Mouse (Mus musculus) right cerebral cortex, adult 18-20 months (tissue): ENCODE data around the gene Gm37240.
"Not testable (repeated sequence)": the region's sequence is repeated elsewhere in the genome, so short reads cannot be mapped to it uniquely, and the experiment has no call there.

Experiments used
- DNase-seq: peaks from one replicate; pipeline ENCODE4 v3.0.0; 2022; ENCODE audit warnings: mixed read lengths

Gm37240 gene

GRCm38 (mm10) chr3:84649578-84650327 is 1237.6 kb downstream of the Gm37240 start:
- DNase-seq, result no peak

- not testable (repeated sequence) for DNase-seq
Observed at GRCm38 (mm10) chr3:84648069-84648468, 1239.2 kb downstream of the Gm37240 start.

GRCm38 (mm10) chr3:84647616-84648015 is 1239.7 kb downstream of the Gm37240 start:
- DNase-seq, result no peak

- no peak for DNase-seq
Observed at GRCm38 (mm10) chr3:84646331-84646845, 1240.9 kb downstream of the Gm37240 start.

GRCm38 (mm10) chr3:84646007-84646290 is 1241.4 kb downstream of the Gm37240 start:
- DNase-seq, result no peak

- no peak for DNase-seq
Observed at GRCm38 (mm10) chr3:84645156-84646006, 1241.9 kb downstream of the Gm37240 start.

DNA sequence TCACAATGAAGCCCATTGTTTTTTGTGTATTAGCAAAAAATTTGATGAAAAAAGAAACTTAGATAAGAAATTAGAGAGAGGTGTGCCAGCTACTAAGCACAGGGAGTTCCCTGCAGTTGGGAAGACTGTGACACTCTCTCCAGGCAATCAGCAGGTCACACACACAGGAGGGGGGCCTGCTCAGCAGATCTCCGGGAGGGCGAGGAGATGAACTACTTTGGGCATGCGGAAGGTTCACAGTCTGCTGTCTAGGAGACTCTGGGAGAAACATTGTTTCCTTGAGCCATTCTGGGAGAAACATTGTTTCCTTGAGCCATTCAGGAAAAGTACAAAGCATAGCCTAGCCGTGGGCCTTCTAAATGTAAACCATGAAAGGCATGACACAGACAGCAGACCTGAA is 1244.4 kb downstream of the Gm37240 start:
- no peak for DNase-seq

DNA sequence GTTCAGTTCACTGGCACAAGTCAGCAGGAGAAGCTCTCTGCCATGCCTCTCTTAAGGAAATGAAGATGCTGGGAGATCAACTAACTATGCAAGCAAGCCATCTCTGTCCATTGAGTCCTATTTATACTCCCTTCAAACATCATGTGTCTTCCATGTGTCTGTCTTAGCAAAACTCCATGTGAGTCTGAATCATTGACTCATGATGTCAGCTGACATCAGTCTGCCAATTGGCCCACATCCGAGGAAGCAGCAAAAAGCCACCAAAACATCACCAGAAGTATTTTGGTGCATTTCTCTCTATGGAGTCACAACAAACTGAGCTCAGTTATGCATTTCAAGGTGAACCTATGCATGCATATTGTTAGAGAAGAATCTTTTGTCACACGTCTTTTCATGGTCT is 1245.9 kb downstream of the Gm37240 start:
- no peak for DNase-seq

- no peak for DNase-seq
Observed at GRCm38 (mm10) chr3:84640536-84640935, 1246.8 kb downstream of the Gm37240 start.

- no peak for DNase-seq
Observed at GRCm38 (mm10) chr3:84639767-84640500, 1247.4 kb downstream of the Gm37240 start.

DNA sequence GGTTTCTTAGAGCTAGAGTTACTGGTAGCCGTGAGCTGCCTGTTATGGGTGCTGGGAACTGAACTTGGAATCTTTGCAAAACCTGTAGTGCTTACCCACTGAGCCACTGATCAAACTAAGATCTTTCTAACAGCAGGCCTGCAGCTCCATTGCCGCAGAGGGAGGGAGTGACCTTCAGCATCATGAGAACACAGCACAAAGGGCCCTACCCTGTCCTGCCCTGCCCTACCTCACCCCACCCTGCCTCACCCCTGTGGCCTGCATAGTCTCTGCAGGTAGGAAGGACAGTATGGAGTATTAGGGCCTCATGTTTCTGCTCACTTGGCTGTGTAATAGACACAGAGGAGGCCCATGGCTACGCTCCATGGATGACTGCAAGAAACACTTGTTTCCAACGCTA is 1248.5 kb downstream of the Gm37240 start:
- no peak for DNase-seq

DNA sequence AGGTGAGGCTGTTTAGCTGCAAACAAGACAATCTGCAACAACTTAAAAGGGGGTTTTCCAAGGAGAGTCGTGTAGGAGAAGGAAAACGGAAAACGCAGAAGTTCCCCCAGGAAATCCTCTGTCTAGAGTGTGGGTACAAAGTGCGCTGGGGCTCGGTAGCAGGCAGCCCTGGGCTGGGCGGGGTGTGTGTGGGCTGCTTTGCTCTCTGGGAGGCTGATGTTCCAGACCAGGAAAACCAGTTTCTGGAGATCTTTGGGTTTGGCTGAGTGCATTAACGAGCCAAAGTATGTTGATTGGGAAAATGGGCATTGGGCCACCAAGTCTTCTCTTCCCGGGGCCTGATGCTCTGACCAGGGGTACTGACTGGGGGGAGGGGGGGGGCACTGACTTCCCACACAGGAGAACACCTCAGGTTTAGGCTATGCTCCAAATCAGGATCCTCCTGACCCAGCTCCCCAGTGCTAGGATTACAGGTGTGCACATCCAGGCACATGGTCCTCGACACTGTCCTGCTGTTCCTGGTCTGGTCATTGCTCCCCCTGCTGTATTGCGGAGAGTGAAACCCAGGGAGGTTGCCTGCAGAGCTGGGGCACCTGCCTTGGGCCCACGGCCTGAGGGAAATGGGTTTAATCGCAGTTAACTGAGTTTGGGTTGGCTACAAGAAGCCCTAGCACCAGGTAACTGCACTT is 1249.3 kb downstream of the Gm37240 start:
- DNase-seq, result no peak

- no peak for DNase-seq
Observed at GRCm38 (mm10) chr3:84637095-84637494, 1250.2 kb downstream of the Gm37240 start.

DNA sequence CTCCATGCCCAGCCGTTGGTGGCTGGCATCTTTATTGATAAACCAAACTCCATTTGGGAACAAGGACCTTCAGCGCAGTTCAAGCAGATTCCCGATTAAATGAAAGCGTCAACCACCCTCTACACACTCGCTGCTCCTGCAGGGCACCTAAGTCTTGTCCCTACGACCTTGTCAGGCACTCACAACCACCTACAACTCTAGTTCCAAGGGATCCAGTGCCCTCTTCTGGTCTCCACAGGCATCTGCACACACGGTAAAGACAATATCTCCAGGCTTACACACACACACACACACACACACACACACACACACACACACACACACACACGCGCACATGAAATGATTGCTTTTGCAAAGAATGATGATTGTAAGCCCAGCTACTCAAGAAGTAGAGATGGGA is 1255.7 kb downstream of the Gm37240 start:
- no peak for DNase-seq

DNA sequence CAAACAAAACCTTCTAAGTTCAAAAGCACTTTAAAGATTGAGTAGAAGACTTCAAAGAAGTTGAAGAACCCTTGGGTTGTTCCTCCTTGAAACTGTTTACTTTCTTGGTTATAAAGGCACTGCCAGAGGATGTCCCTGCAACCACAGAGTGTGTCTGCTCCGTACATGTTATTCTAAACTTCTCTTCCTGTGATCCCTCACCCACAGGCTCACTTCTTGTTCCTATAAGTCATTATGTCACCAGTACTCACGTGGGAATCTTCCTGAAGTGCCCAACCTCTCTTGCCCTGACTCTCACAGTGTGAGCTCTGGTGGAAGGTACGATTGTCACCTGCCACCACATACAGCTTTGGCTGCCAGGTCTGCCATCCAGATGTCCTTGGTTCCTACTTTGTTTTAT is 1265.3 kb downstream of the Gm37240 start:
- no peak for DNase-seq

DNA sequence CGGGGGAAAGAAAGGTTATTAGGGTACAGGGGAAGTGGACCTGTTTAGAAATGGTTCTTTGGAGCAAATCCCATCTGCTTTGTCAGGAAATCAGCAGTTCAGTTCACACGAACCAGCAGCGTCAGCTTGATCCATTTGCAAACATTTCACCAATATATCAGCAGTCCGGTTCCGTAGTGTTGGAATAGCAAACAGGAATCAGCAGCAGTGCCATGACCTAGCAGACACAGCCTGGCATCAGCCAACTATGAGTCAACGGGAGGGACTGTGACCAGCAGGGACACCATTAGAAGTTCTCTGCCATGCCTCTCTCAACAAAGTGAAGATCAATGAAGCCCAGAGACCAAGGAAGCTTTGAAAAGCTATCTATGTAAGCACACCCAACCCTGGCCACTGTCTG is 1267.6 kb downstream of the Gm37240 start:
- no peak for DNase-seq

DNA sequence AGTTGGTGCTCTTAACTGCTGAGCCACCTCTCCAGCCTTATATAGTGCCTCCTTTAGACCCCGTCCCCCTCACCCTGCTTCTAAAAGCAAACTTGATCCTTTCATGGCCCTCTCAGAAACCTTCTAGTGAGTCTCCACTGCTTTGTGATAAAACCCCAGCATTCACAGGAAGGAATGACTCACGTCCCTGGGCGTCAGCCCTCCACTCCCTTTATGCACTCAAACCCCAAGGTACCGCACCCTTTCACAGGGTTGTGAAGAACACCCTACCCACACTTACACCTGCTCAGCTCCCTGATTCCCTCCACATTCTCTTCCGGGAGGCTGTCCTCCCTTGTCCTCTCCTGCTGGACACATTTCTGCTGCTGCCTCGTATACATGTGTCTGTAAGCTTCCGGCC is 1268.3 kb downstream of the Gm37240 start:
- no peak for DNase-seq

DNA sequence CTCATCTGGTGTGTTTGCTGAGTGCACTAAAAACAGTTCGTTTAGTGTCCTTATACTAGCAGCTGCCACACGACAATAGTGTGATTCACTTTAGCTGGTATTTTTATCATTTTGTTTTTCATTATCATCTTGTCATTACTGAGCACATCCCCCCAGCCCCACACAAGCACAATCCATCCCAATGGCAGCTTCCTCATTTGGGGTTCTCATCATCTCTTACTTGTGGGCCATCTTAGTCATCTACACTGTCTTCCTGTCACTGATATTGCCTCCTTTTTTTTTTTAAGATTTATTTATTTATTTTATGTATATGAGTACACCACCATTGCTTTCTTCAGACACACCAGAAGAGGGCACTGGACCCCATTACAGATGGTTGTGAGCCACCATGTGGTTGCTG is 1268.7 kb downstream of the Gm37240 start:
- no peak for DNase-seq

DNA sequence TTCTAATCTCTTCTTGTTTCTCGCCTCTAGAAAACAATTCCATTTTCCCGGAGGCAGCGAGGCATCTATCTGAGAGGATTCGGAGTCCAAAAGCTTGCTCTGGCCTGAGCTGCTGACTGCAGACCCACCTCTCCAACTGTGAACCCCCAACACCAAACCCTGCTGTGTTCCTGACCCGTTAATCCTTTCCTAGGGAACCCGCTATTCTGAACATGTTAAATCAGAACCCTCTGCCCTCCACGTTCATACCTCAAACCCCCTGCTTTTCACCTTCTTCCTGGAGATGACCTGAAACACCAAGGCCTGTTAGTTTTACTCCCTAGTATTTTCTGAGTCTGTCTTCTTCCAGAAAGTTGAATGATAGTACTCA is 1271.5 kb downstream of the Gm37240 start:
- DNase-seq, result no peak

DNA sequence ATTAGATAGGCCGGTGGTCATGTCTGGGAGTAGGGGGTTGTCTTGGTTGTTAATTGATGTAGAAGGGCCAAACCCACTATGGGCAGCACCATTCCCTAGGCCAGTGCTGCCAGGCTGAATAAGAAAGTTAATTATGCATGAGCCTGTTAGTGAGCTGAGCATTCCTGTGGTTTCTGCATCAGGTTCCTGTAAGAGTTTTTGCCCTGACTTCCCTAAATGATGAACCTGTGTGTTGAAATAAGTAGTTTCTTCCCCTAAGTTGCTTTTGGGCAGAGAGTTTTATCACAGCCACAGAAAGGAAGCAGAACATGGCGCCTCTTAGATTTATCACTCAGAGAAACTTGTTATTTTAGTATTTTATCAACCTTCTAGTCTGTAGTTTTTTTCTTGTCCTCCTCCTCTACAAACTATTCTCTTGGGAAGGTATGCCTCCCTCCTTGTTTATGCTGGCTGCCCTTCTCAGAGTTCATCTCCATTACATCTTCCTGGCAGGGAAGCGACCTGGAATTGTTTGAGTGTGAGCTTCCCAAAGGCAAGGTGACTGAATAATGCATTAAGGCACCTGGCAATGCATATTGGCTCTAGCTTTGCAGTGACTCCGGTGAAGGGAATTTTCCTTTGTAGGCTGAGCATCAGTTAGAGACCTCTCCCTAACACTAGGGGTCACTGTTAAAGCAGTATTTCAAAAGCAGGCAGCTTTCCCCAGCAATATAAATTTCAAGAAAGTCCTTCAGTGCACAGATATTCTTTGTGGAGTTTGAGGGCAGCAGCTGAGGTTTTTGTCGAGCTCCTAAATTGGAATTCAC is 1272.1 kb downstream of the Gm37240 start:
- peak; percentile 45 for DNase-seq

DNA sequence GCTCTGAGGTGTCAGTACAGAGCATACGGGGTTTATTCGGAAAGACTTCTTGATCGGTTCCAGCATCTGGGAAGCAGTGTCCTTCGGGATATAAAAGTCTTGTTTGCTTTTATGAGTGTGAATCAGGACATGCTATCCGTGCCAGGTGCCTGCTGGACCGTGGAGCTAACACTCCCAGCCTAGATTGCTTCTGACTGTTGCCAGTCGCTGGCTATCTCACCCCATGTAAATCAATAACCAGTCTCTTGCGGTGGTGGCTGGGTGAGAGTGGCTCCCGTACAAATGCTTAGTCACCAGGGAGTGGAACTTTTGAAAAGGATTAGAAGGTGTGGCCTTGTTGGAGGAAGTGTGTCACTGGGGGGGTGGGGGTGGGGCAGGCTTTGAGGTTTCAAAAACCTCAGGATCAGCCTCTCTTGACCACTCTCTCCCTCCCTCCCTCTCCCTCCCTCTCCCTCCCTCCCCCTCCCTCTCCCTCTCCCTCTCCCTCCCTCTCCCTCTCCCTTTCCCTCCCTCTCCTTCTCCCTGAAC is 1277.1 kb downstream of the Gm37240 start:
- DNase-seq, result no peak

DNA sequence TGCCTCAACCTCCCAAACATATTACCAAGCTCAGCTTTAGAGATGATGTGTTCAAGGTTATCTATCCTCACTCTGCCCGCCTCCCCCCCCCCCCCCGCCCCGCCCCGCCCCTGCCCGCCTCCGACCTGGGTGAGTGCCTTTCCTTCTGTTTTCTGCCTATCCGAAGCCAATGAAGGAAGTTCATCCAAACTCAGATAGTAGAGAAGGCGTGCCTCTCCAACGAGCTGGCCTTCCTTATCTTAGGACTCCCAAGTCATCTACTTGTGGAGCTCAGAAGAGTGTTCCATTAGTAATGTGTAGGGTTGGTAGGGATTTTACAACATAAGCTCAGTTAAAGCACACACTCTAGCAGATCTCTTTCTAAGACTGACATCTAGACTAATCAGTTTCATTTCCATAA is 1284.1 kb downstream of the Gm37240 start:
- DNase-seq, result no peak
